In the genomic region with DNA sequence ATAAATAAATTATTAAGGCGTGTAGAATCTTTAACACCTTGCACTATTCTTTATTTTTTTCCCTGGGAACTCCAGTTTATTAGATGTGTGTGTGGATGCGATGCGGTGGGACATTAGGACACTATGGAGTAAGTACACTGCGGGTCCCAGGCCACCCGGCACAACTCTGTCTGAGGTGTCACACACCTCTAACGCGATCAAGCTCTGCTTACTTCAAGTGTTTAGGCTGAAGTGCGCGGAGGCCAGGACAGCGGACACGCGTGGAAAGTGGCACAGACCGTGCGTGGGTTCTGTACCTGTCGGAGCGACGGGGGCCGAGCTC, we compare ENCODE assay signal across 8 mouse cellular contexts. TPM values are rescaled to one million over a fixed set of nuclear protein-coding genes. Genes with fewer than 3 reads are reported as not detected.
DNase-seq lines count a peak whose midpoint lies in the region; ATAC-seq lines count a peak whose summit lies in the region.

No protein-coding gene starts in this region.

- peak overlapping the region; percentile 91 for H3K27ac ChIP-seq in kidney, embryonic 15.5 days
- H3K27ac ChIP-seq in brown adipose tissue, adult 24 weeks (replicated peaks; ENCODE audit: low read depth, low read length), result peak overlapping the region; percentile 57
- H3K27ac ChIP-seq in hindbrain, embryonic 14.5 days, result peak overlapping the region; percentile 96
- H3K27ac ChIP-seq in midbrain, embryonic 15.5 days, result peak overlapping the region; percentile 91

- H3K4me2 ChIP-seq in kidney, embryonic 15.5 days, result peak overlapping the region; percentile 74
- peak overlapping the region; percentile 84 for H3K4me2 ChIP-seq in hindbrain, embryonic 14.5 days (replicated peaks)
- peak overlapping the region; percentile 80 for H3K4me2 ChIP-seq in midbrain, embryonic 15.5 days

- H3K4me3 ChIP-seq in kidney, embryonic 15.5 days (replicated peaks), result peak overlapping the region; percentile 97
- H3K4me3 ChIP-seq in brown adipose tissue, adult 24 weeks (ENCODE audit: insufficient read depth, low read depth, low read length), result peak overlapping the region; percentile 85
- peak overlapping the region; percentile 98 for H3K4me3 ChIP-seq in hindbrain, embryonic 14.5 days (replicated peaks; ENCODE audit: low read length)
- peak overlapping the region; percentile 90 for H3K4me3 ChIP-seq in midbrain, embryonic 15.5 days

- WGBS in kidney, embryonic 15.5 days, result 1% methylated on average over 18 of the region's 18 CpGs
- 3% methylated on average over 18 of the region's 18 CpGs for WGBS in hindbrain, embryonic 14.5 days
- 2% methylated on average over 18 of the region's 18 CpGs for WGBS in midbrain, embryonic 15.5 days

- H3K9me3 ChIP-seq in kidney, embryonic 15.5 days (replicated peaks), result no peaks in the 10 kb centered on the region
- no peaks in the 10 kb centered on the region for H3K9me3 ChIP-seq in hindbrain, embryonic 14.5 days (ENCODE audit: control insufficient read depth, low read length)
- no peaks in the 10 kb centered on the region for H3K9me3 ChIP-seq in midbrain, embryonic 15.5 days

- no peaks in the 10 kb centered on the region for H3K27me3 ChIP-seq in kidney, embryonic 15.5 days
- H3K27me3 ChIP-seq in hindbrain, embryonic 14.5 days (ENCODE audit: control insufficient read depth, insufficient read depth, low read length), result no peaks in the 10 kb centered on the region
- no peaks in the 10 kb centered on the region for H3K27me3 ChIP-seq in midbrain, embryonic 15.5 days (replicated peaks)

- H3K4me1 ChIP-seq in kidney, embryonic 15.5 days, result peaks cover 22% of the 10 kb centered on the region
- H3K4me1 ChIP-seq in brown adipose tissue, adult 24 weeks (ENCODE audit: control insufficient read depth, insufficient read depth, insufficient read length, low read length), result no peaks in the 10 kb centered on the region
- peaks cover 32% of the 10 kb centered on the region for H3K4me1 ChIP-seq in hindbrain, embryonic 14.5 days (replicated peaks; ENCODE audit: control insufficient read depth, insufficient read depth, low read length)
- H3K4me1 ChIP-seq in midbrain, embryonic 15.5 days, result peaks cover 25% of the 10 kb centered on the region

- H3K36me3 ChIP-seq in kidney, embryonic 15.5 days, result no peaks in the 10 kb centered on the region
- no peaks in the 10 kb centered on the region for H3K36me3 ChIP-seq in hindbrain, embryonic 14.5 days (replicated peaks; ENCODE audit: control insufficient read depth, insufficient read depth)
- H3K36me3 ChIP-seq in midbrain, embryonic 15.5 days (replicated peaks), result no peaks in the 10 kb centered on the region

- H3K9ac ChIP-seq in kidney, embryonic 15.5 days, result peak overlapping the region; percentile 90
- H3K9ac ChIP-seq in hindbrain, embryonic 14.5 days, result peak overlapping the region; percentile 98
- H3K9ac ChIP-seq in midbrain, embryonic 15.5 days, result peak overlapping the region; percentile 98

- DNase-seq in kidney, postnatal 25 days, result no peak
- no peak for DNase-seq in hindbrain, embryonic 14.5 days (ENCODE audit: low spot score)
- DNase-seq in adrenal gland, adult 2 months, result no peak
- no peak for DNase-seq in c-Kit-positive CD71-positive TER-119-positive erythroid progenitor cells, embryonic 14.5 days (ENCODE audit: low spot score)
- no peak for DNase-seq in kidney, postnatal 4 days

- peak; percentile 80 for ATAC-seq in kidney, embryonic 15.5 days (replicated peaks; ENCODE audit: low FRiP score)
- ATAC-seq in hindbrain, embryonic 14.5 days (ENCODE audit: low FRiP score), result peak; percentile 77; the same call in 1 of the 2 replicates
- no peak for ATAC-seq in midbrain, embryonic 15.5 days (replicated peaks)

RNA-seq across cellular contexts. Expression of a gene that starts 0.4 kb away (rescaled TPM):
- polyA plus RNA-seq in kidney, embryonic 15.5 days (2015; fragmentation: Nextera tagmentation; extraction: Ambion mirVana), result 34.9 and 35.6 TPM in 2 replicates
- polyA plus RNA-seq in brown adipose tissue, adult 24 weeks (2012; ENCODE audit: insufficient read depth, insufficient read length, missing spikeins), result 1.7 and 3.0 TPM in 2 replicates
- 54.7 and 59.9 TPM in 2 replicates for polyA plus RNA-seq in hindbrain, embryonic 14.5 days (2014; fragmentation: Nextera tagmentation; extraction: Ambion mirVana)
- 59.7 and 60.1 TPM in 2 replicates for polyA plus RNA-seq in midbrain, embryonic 15.5 days (2015; fragmentation: Nextera tagmentation; extraction: Ambion mirVana)
- total RNA-seq in adrenal gland, adult 2 months (2021), result 10 to 100 TPM; 13.9 to 14.8 TPM
- polyA plus RNA-seq in adrenal gland, adult 2 months (2012; rRNA removed), result 7.7 and 7.8 TPM in 2 replicates

RNA-seq across cellular contexts. Expression of a gene that starts 44.3 kb away (rescaled TPM):
- polyA plus RNA-seq in kidney, embryonic 15.5 days (2015; fragmentation: Nextera tagmentation; extraction: Ambion mirVana), result 24.1 and 25.4 TPM in 2 replicates
- polyA plus RNA-seq in brown adipose tissue, adult 24 weeks (2012; ENCODE audit: insufficient read depth, insufficient read length, missing spikeins), result 251 and 343 TPM in 2 replicates
- polyA plus RNA-seq in hindbrain, embryonic 14.5 days (2014; fragmentation: Nextera tagmentation; extraction: Ambion mirVana), result 38.1 and 41.7 TPM in 2 replicates
- polyA plus RNA-seq in midbrain, embryonic 15.5 days (2015; fragmentation: Nextera tagmentation; extraction: Ambion mirVana), result 29.9 and 32.9 TPM in 2 replicates
- 100 to 1,000 TPM in 1 of 2 experiments, 10 to 100 TPM in 1; 73.7 to 106 TPM for total RNA-seq in adrenal gland, adult 2 months (2021)
- polyA plus RNA-seq in adrenal gland, adult 2 months (2012; rRNA removed), result 8.7 and 8.9 TPM in 2 replicates
